Mouse (Mus musculus): Measurements from ENCODE around the gene Magix.

DNA sequence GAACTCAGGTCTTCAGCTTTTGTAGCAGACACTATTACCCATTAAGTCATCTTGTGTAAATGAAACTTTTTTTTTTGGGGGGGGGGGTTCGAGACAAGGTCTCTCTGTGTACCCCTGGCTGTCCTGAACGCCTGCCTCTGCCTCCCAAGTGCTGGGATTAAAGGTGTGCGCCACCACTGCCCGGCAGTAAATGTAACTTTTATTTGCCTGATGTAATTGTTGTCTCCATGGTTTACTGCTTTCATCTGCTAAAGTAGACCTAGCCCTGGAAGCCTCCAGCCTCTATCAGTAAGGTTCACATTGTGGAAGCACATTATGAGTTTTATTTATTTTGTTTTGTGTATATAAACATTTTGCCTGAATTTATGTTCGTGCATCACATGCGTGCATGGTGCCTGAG lies 15.5 kb upstream of the Magix start:
- TF ChIP-seq CTCF (IDR thresholded peaks at IDR 0.05; ENCODE audit: low read depth) (no peak), EP300 (IDR thresholded peaks at IDR 0.05; ENCODE audit: low read depth) (no peak)
